Mouse (Mus musculus) E14TG2a.4 (cell line): ENCODE data around the gene Ampd2.

ENCODE experiments used
- H3K27me3 ChIP-seq: 2 replicates; pipeline ENCODE4 v1.6.1; 2014; ENCODE audit warnings: low read length, control low read depth; ENCODE audit not compliant: insufficient read depth
- H3K36me3 ChIP-seq: 2 replicates; pipeline ENCODE4 v1.6.1; 2014; ENCODE audit warnings: low read length, control low read depth; ENCODE audit not compliant: insufficient read depth
- H3K4me1 ChIP-seq: replicated peaks from 2 replicates; pipeline ENCODE4 v1.6.1; 2014; ENCODE audit warnings: low read depth, low read length, control low read depth
- H3K4me3 ChIP-seq: replicated peaks from 2 replicates; pipeline ENCODE4 v1.5.1; 2014; ENCODE audit warnings: mild to moderate bottlenecking, low read length
- H3K9me3 ChIP-seq: 2 replicates; pipeline ENCODE4 v1.6.1; 2014; ENCODE audit warnings: low read length, control low read depth
- CTCF ChIP-seq: conservative IDR thresholded peaks from 2 replicates; pipeline ENCODE4 v1.5.1; 2014; ENCODE audit warnings: low read length
- NANOG ChIP-seq: IDR thresholded peaks from 2 replicates; pipeline ENCODE4 v1.6.1; 2014; ENCODE audit warnings: borderline replicate concordance, low read length, mixed read lengths
- POU5F1 ChIP-seq: IDR thresholded peaks from 2 replicates; pipeline ENCODE4 v1.6.1; 2014; ENCODE audit warnings: low read length, borderline replicate concordance

The Ampd2 gene

DNA sequence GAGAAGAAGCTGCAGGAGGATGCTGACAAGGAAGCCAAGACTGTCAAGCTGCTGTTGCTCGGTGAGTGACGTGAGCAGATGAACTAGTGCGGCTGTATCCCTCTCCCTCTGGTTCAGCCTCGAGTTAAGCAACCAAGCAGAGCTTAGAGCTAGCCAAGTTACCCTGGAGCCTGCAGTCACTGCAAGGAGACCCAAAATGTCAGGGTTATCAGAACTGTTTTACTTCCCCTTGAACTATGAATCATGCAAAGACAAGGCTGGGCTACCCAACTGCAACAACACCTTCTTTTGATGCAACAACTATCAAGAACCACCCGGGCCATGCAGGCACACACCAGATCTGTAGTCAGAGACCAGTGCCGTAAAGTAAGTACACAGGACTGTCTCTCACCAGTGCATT lies 6.9 kb upstream of the Ampd2 start:
- Histone ChIP-seq H3K4me1 (peaks cover 27% of the 10 kb centered on the region), H3K27me3 (peaks cover 9% of the 10 kb centered on the region; the same call in 1 of the 2 replicates), H3K4me3 (no peak overlapping the region), H3K36me3 (no peaks in the 10 kb centered on the region), H3K9me3 (no peaks in the 10 kb centered on the region)
- TF ChIP-seq CTCF = no peak
- no peak for TF ChIP-seq POU5F1
- no peak for TF ChIP-seq NANOG

DNA sequence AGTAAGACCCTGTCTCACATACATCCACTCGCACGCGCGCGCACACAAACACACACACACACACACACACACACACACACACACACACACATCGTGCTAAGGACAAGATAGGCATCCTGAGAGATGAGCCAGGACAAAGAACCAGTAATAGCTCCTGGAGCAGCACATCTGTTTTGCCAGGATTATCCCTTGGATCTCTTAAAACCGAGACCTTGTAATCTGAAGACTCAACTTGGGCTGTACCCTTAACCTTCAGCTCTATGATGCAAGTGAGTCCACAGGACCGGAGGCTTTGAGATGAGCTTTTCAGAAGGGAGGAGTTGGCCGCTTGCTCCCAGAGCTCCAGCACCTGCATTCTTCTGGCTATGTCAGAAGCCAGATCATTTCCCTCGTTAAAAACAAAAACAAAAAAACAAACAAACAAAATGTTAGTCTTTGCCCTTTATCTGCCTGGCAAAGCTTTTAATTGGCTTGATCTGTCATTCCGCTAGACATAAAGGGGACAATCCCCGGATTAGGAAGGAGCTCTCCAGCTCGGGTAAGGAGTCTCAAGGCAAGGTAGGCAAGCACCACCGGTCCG lies 6.2 kb upstream of the Ampd2 start, which contains the start of gene Gnat2:
Gnat2 (plus strand) TSS at position 254 of the 580 bp plus-strand sequence.
- no peaks in the 10 kb centered on the region for H3K36me3 ChIP-seq
- TF ChIP-seq POU5F1 (no peak), NANOG (no peak), CTCF (no peak)
- H3K4me1 ChIP-seq = peaks cover 34% of the 10 kb centered on the region
- peaks cover 9% of the 10 kb centered on the region; the same call in 1 of the 2 replicates for H3K27me3 ChIP-seq
- no peak within 1 kb of the TSS for H3K4me3 ChIP-seq
- H3K9me3 ChIP-seq = no peaks in the 10 kb centered on the region

- H3K4me1 ChIP-seq = peaks cover 40% of the 10 kb centered on the region
These were observed 5.6 kb upstream of the Ampd2 start for GRCm38 (mm10) chr3:108092030-108092429.

GRCm38 (mm10) chr3:108090561-108090960 lies 4.1 kb upstream of the Ampd2 start:
- Histone ChIP-seq H3K4me3 (no peak overlapping the region), H3K27me3 (peaks cover 9% of the 10 kb centered on the region; the same call in 1 of the 2 replicates)

More at GRCm38 (mm10) chr3:108092030-108092429, 5.6 kb upstream of the Ampd2 start:
- TF ChIP-seq POU5F1 (no peak), CTCF (no peak), NANOG (no peak)
- H3K36me3 ChIP-seq = no peaks in the 10 kb centered on the region
- H3K9me3 ChIP-seq = no peaks in the 10 kb centered on the region
- no peak overlapping the region for H3K4me3 ChIP-seq
- H3K27me3 ChIP-seq = peaks cover 9% of the 10 kb centered on the region; the same call in 1 of the 2 replicates

DNA sequence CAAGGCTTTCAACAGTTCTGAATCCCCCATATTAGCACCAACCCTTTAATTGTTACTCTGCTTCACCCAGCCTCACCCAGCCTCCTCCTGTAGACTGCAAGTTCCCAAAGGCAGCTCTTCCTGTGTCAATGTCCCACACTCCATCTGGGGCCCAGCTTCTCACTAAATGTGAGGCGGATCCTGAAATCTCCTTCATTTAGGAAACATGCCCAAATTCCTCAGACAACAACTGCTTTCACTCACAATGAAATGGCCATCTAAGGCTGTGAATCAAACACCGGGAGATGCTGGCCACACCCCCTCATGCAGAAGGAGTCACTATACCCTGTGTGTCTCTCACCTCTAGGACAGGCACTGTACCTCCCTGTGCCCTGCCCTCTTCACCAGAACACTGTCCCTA lies 3.5 kb upstream of the Ampd2 start:
- H3K4me3 ChIP-seq = peak overlapping the region; percentile 14; the same call in 1 of the 2 replicates
- TF ChIP-seq POU5F1 (no peak), NANOG (no peak), CTCF (no peak)
- H3K9me3 ChIP-seq = no peaks in the 10 kb centered on the region
- no peaks in the 10 kb centered on the region for H3K36me3 ChIP-seq
- peaks cover 7% of the 10 kb centered on the region; the same call in 1 of the 2 replicates for H3K27me3 ChIP-seq
- peaks cover 56% of the 10 kb centered on the region for H3K4me1 ChIP-seq

More at GRCm38 (mm10) chr3:108090561-108090960, 4.1 kb upstream of the Ampd2 start:
- Histone ChIP-seq H3K4me1 (peaks cover 49% of the 10 kb centered on the region), H3K36me3 (no peaks in the 10 kb centered on the region), H3K9me3 (no peaks in the 10 kb centered on the region)
- TF ChIP-seq POU5F1 = no peak
- no peak for TF ChIP-seq NANOG
- TF ChIP-seq CTCF = no peak

GRCm38 (mm10) chr3:108088842-108089380 lies 2.5 kb upstream of the Ampd2 start:
- Histone ChIP-seq H3K4me3 (peak overlapping the region; percentile 14), H3K27me3 (peaks cover 3% of the 10 kb centered on the region; the same call in 1 of the 2 replicates)
- TF ChIP-seq POU5F1 = no peak
- no peak for TF ChIP-seq CTCF
- no peak for TF ChIP-seq NANOG

DNA sequence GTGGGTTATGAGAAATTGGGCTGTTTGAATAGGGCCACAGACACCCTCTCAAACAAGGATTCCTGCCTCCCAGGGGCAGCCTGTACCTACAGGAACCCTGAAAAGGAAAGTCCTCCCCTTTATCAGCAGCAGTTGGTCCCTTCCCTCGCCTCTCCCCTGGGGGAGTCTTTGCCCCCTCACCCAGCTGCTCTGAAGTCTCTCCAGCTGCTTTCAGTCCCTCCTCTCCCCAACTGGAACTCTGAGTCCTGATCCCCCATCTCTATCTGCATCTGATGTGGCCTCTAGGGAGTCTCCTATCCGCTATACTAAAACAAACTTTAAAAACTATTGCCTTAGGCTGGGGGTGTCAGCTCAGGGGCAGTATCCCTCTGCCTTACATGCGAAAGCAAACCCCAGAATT lies 878 bp upstream of the Ampd2 start:
- peaks cover 14% of the 10 kb centered on the region; the same call in 1 of the 2 replicates for H3K36me3 ChIP-seq
- peaks cover 82% of the 10 kb centered on the region for H3K4me1 ChIP-seq
- H3K9me3 ChIP-seq = no peaks in the 10 kb centered on the region
- peak overlapping the region; percentile 95 for H3K4me3 ChIP-seq
- TF ChIP-seq CTCF = no peak
- TF ChIP-seq POU5F1 = no peak
- TF ChIP-seq NANOG = no peak
- peaks cover 3% of the 10 kb centered on the region; the same call in 1 of the 2 replicates for H3K27me3 ChIP-seq

More at GRCm38 (mm10) chr3:108088842-108089380, 2.5 kb upstream of the Ampd2 start:
- Histone ChIP-seq H3K36me3 (peaks cover 3% of the 10 kb centered on the region; the same call in 1 of the 2 replicates), H3K9me3 (no peaks in the 10 kb centered on the region), H3K4me1 (peaks cover 66% of the 10 kb centered on the region)

GRCm38 (mm10) chr3:108085721-108086469 lies 556 bp downstream of the Ampd2 start:
- TF ChIP-seq POU5F1 (no peak), NANOG (no peak), CTCF (no peak)
- H3K9me3 ChIP-seq = no peaks in the 10 kb centered on the region
- no peaks in the 10 kb centered on the region for H3K27me3 ChIP-seq
- H3K36me3 ChIP-seq = peaks cover 17% of the 10 kb centered on the region
- H3K4me3 ChIP-seq = peak overlapping the region; percentile 95
- H3K4me1 ChIP-seq = peaks cover 90% of the 10 kb centered on the region
